Mouse (Mus musculus): ENCODE data around the gene Cisd1. TPM values are rescaled to one million over a fixed set of nuclear protein-coding genes. Genes with fewer than 3 reads are reported as not detected.

Cisd1 gene
- polyA plus RNA-seq, 1 experiment from 2014 or later, result 73.0 TPM

GRCm38 (mm10) chr10:71338156-71338905 lies 6.4 kb downstream of the Cisd1 start:
- ATAC-seq (ENCODE audit: insufficient number of reproducible peaks, low FRiP score, low TSS enrichment, low read depth), result no peak
- 43% methylated on average over 8 of the region's 8 CpGs for WGBS
- Histone ChIP-seq H3K4me3 (no peak overlapping the region), H3K9ac (no peak overlapping the region), H3K27ac (no peak overlapping the region), H3K4me2 (no peak overlapping the region), H3K27me3 (no peaks in the 10 kb centered on the region), H3K36me3 (peaks cover 26% of the 10 kb centered on the region), H3K9me3 (no peaks in the 10 kb centered on the region), H3K4me1 (peaks cover 11% of the 10 kb centered on the region; the same call in 1 of the 2 replicates)

- no peaks in the 10 kb centered on the region for H3K27me3 ChIP-seq
- H3K9me3 ChIP-seq, result no peaks in the 10 kb centered on the region
- no peak overlapping the region for H3K9ac ChIP-seq
- H3K4me1 ChIP-seq, result peaks cover 11% of the 10 kb centered on the region; the same call in 1 of the 2 replicates
- no peak overlapping the region for H3K4me3 ChIP-seq
- 47% methylated on average over 2 of the region's 2 CpGs for WGBS
- H3K4me2 ChIP-seq, result no peak overlapping the region
- H3K27ac ChIP-seq, result no peak overlapping the region
- ATAC-seq (ENCODE audit: insufficient number of reproducible peaks, low FRiP score, low TSS enrichment, low read depth), result no peak
- peaks cover 30% of the 10 kb centered on the region for H3K36me3 ChIP-seq
Measured at GRCm38 (mm10) chr10:71337733-71338132, 7.0 kb downstream of the Cisd1 start.

- ATAC-seq (ENCODE audit: insufficient number of reproducible peaks, low FRiP score, low TSS enrichment, low read depth), result no peak
- Histone ChIP-seq H3K9ac (no peak overlapping the region), H3K27ac (no peak overlapping the region), H3K4me3 (no peak overlapping the region), H3K4me1 (no peaks in the 10 kb centered on the region), H3K4me2 (no peak overlapping the region), H3K36me3 (peaks cover 53% of the 10 kb centered on the region), H3K27me3 (no peaks in the 10 kb centered on the region), H3K9me3 (no peaks in the 10 kb centered on the region)
- WGBS, result 92% methylated on average over 9 of the region's 9 CpGs
Measured at GRCm38 (mm10) chr10:71332859-71333258, 11.9 kb downstream of the Cisd1 start.

GRCm38 (mm10) chr10:71332376-71332775 lies 12.4 kb downstream of the Cisd1 start:
- Histone ChIP-seq H3K4me1 (no peaks in the 10 kb centered on the region), H3K4me2 (no peak overlapping the region), H3K9ac (no peak overlapping the region), H3K4me3 (no peak overlapping the region), H3K9me3 (no peaks in the 10 kb centered on the region), H3K36me3 (peaks cover 53% of the 10 kb centered on the region), H3K27ac (no peak overlapping the region), H3K27me3 (no peaks in the 10 kb centered on the region)
- no peak for ATAC-seq (ENCODE audit: insufficient number of reproducible peaks, low FRiP score, low TSS enrichment, low read depth)
- 87% methylated on average over 4 of the region's 4 CpGs for WGBS

GRCm38 (mm10) chr10:71331908-71332307 lies 12.8 kb downstream of the Cisd1 start:
- Histone ChIP-seq H3K4me3 (no peak overlapping the region), H3K36me3 (peaks cover 53% of the 10 kb centered on the region), H3K9me3 (no peaks in the 10 kb centered on the region), H3K9ac (no peak overlapping the region), H3K27ac (no peak overlapping the region), H3K4me1 (no peaks in the 10 kb centered on the region), H3K4me2 (no peak overlapping the region), H3K27me3 (no peaks in the 10 kb centered on the region)
- WGBS, result 93% methylated on average over 7 of the region's 7 CpGs
- ATAC-seq (ENCODE audit: insufficient number of reproducible peaks, low FRiP score, low TSS enrichment, low read depth), result no peak

- Histone ChIP-seq H3K4me3 (no peak overlapping the region), H3K9ac (no peak overlapping the region), H3K36me3 (peaks cover 42% of the 10 kb centered on the region), H3K27me3 (no peaks in the 10 kb centered on the region), H3K4me2 (no peak overlapping the region), H3K27ac (no peak overlapping the region), H3K4me1 (no peaks in the 10 kb centered on the region), H3K9me3 (no peaks in the 10 kb centered on the region)
- 92% methylated on average over 12 of the region's 12 CpGs for WGBS
- ATAC-seq (ENCODE audit: insufficient number of reproducible peaks, low FRiP score, low TSS enrichment, low read depth), result no peak
Measured at GRCm38 (mm10) chr10:71330070-71330469, 14.7 kb downstream of the Cisd1 start.

- Histone ChIP-seq H3K9ac (no peak overlapping the region), H3K4me3 (no peak overlapping the region), H3K4me2 (no peak overlapping the region), H3K27me3 (no peaks in the 10 kb centered on the region), H3K27ac (no peak overlapping the region), H3K9me3 (no peaks in the 10 kb centered on the region), H3K36me3 (peaks cover 36% of the 10 kb centered on the region), H3K4me1 (no peaks in the 10 kb centered on the region)
- no peak for ATAC-seq (ENCODE audit: insufficient number of reproducible peaks, low FRiP score, low TSS enrichment, low read depth)
- 80% methylated on average over 6 of the region's 6 CpGs for WGBS
Measured at GRCm38 (mm10) chr10:71329295-71329694, 15.5 kb downstream of the Cisd1 start.

DNA sequence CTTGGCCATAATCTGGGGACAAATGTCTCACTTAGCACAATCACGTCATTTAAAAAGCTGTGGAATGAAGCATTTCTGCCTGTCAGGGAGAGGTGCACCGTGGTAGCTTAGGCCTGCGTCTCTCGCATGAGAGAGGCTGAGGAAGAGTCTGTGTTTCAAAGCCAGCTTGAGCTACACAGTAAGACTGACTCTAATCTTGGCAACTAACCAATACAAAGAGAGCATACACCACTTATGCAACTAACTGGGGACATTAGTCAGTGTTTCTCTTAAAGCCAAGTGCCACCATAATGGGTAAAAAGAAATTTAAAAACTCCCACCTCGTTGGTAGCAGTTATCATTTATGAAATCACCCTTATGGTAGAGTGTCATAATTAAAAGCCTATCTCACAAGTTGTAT lies 15.9 kb downstream of the Cisd1 start:
- H3K4me3 ChIP-seq, result no peak overlapping the region
- H3K27me3 ChIP-seq, result no peaks in the 10 kb centered on the region
- peaks cover 32% of the 10 kb centered on the region for H3K36me3 ChIP-seq
- no peak overlapping the region for H3K4me2 ChIP-seq
- ATAC-seq (ENCODE audit: insufficient number of reproducible peaks, low FRiP score, low TSS enrichment, low read depth), result no peak
- no peak overlapping the region for H3K27ac ChIP-seq
- H3K9ac ChIP-seq, result no peak overlapping the region
- no peaks in the 10 kb centered on the region for H3K4me1 ChIP-seq
- 85% methylated on average over 5 of the region's 5 CpGs for WGBS
- H3K9me3 ChIP-seq, result no peaks in the 10 kb centered on the region

DNA sequence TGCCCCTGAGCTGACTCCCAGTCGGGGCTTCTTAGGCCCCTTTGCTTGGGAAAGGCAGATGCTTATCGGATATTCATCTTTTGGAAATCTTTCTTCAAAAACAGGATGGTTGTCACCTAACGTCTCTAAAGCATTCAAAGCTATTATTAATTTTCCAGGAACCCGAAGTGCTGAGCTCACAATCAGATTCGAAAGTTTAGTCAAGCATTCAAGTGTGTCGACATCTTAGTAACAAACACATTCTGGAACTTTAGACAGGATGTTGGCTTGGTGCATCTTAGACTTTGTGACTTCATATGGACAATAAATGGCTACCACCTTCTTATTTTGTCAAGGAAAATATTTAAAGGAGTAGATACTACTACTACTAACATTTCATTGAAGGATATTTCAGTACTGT lies 16.4 kb downstream of the Cisd1 start:
- H3K36me3 ChIP-seq, result peaks cover 27% of the 10 kb centered on the region
- H3K9ac ChIP-seq, result no peak overlapping the region
- no peaks in the 10 kb centered on the region for H3K27me3 ChIP-seq
- H3K4me3 ChIP-seq, result no peak overlapping the region
- no peak for ATAC-seq (ENCODE audit: insufficient number of reproducible peaks, low FRiP score, low TSS enrichment, low read depth)
- 90% methylated on average over 6 of the region's 6 CpGs for WGBS
- H3K4me1 ChIP-seq, result no peaks in the 10 kb centered on the region
- no peak overlapping the region for H3K27ac ChIP-seq
- no peaks in the 10 kb centered on the region for H3K9me3 ChIP-seq
- no peak overlapping the region for H3K4me2 ChIP-seq

- Histone ChIP-seq H3K27ac (no peak overlapping the region), H3K9ac (no peak overlapping the region), H3K36me3 (peaks cover 24% of the 10 kb centered on the region), H3K27me3 (no peaks in the 10 kb centered on the region), H3K4me3 (no peak overlapping the region), H3K9me3 (no peaks in the 10 kb centered on the region), H3K4me2 (no peak overlapping the region), H3K4me1 (no peaks in the 10 kb centered on the region)
- WGBS, result 80% methylated on average over 10 of the region's 10 CpGs
- ATAC-seq (ENCODE audit: insufficient number of reproducible peaks, low FRiP score, low TSS enrichment, low read depth), result no peak
Measured at GRCm38 (mm10) chr10:71327386-71327785, 17.4 kb downstream of the Cisd1 start.

GRCm38 (mm10) chr10:71326789-71327188 lies 18.0 kb downstream of the Cisd1 start:
- Histone ChIP-seq H3K9ac (no peak overlapping the region), H3K9me3 (no peaks in the 10 kb centered on the region), H3K27ac (no peak overlapping the region), H3K4me1 (no peaks in the 10 kb centered on the region), H3K4me2 (no peak overlapping the region), H3K27me3 (no peaks in the 10 kb centered on the region), H3K4me3 (no peak overlapping the region), H3K36me3 (peaks cover 19% of the 10 kb centered on the region)
- no peak for ATAC-seq (ENCODE audit: insufficient number of reproducible peaks, low FRiP score, low TSS enrichment, low read depth)
- 10% methylated on average over 7 of the region's 7 CpGs for WGBS

GRCm38 (mm10) chr10:71326123-71326522 lies 18.6 kb downstream of the Cisd1 start:
- WGBS, result 64% methylated on average over 7 of the region's 7 CpGs
- Histone ChIP-seq H3K4me3 (no peak overlapping the region), H3K4me2 (no peak overlapping the region), H3K27me3 (no peaks in the 10 kb centered on the region), H3K27ac (no peak overlapping the region), H3K9me3 (no peaks in the 10 kb centered on the region), H3K4me1 (no peaks in the 10 kb centered on the region), H3K9ac (no peak overlapping the region), H3K36me3 (peaks cover 19% of the 10 kb centered on the region)
- no peak for ATAC-seq (ENCODE audit: insufficient number of reproducible peaks, low FRiP score, low TSS enrichment, low read depth)

- Histone ChIP-seq H3K9me3 (no peaks in the 10 kb centered on the region), H3K4me1 (no peaks in the 10 kb centered on the region), H3K4me3 (no peak overlapping the region), H3K4me2 (no peak overlapping the region), H3K9ac (no peak overlapping the region), H3K27ac (no peak overlapping the region), H3K36me3 (no peaks in the 10 kb centered on the region), H3K27me3 (no peaks in the 10 kb centered on the region)
- 71% methylated on average over 8 of the region's 8 CpGs for WGBS
- no peak for ATAC-seq (ENCODE audit: insufficient number of reproducible peaks, low FRiP score, low TSS enrichment, low read depth)
Measured at GRCm38 (mm10) chr10:71323669-71324068, 21.1 kb downstream of the Cisd1 start.
